Mouse (Mus musculus): ENCODE results near the gene Sema6d. TPM values are rescaled to one million over a fixed set of nuclear protein-coding genes. Genes with fewer than 3 reads are reported as not detected.

The Sema6d gene
- total and polyA plus RNA-seq, 2 experiments from 2014 or later: 22.5 to 65.1 TPM

DNA sequence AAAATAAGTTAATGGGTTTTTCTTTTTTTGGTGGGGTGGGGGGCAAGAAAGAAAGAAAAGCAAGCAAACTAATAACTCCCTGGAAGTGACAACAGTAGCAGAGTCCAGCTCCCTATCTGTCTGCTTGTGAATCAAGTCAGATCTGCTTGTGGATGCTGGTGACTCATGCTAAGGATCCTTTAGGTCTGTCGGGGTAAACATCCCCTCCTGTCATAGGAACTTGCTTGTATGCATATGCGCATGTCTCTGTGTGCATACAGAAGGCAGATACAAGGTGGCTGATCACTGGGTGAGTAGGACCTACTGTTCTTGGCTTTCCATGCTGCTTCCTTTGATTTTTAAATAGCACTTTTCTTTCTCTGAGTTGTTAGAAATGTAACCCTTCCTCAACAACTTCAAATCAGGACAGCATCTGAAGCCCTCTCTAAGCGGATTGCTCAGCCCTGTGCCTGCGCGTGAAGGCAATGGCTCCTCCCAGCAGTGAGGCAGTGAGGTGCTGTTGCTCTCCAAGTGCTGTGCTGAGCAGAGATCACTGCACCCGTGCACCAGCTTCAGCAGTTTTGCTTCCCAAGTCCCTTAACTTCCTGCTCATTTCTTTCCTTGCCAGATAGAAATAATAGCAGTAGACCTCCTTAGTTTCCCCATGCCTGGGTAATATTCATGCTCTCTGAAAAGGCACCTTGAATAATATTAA, 550.9 kb downstream of the Sema6d start:
- Histone ChIP-seq H3K27ac (ENCODE audit: low read depth, low read length) (no peak overlapping the region), H3K4me2 (ENCODE audit: low read depth) (no peak overlapping the region), H3K36me3 (ENCODE audit: insufficient read depth) (no peaks in the 10 kb centered on the region), H3K9ac (no peak overlapping the region), H3K4me1 (ENCODE audit: insufficient read depth) (0 out of 2 replicates have a peak, but pooled peaks cover 4% of the 10 kb centered on the region), H3K9me3 (ENCODE audit: low read length) (no peaks in the 10 kb centered on the region), H3K27me3 (ENCODE audit: insufficient read depth, low read length) (no peaks in the 10 kb centered on the region), H3K4me3 (ENCODE audit: low read depth, low read length) (no peak overlapping the region)
- ATAC-seq: 0 out of 2 replicates have a peak, but pooled peaks have one; percentile 63
- TF ChIP-seq CTCF (IDR thresholded peaks at IDR 0.05; ENCODE audit: low read depth): no peak
- 40% methylated on average over 6 of the region's 6 CpGs for WGBS
- peak; percentile 41 for DNase-seq

DNA sequence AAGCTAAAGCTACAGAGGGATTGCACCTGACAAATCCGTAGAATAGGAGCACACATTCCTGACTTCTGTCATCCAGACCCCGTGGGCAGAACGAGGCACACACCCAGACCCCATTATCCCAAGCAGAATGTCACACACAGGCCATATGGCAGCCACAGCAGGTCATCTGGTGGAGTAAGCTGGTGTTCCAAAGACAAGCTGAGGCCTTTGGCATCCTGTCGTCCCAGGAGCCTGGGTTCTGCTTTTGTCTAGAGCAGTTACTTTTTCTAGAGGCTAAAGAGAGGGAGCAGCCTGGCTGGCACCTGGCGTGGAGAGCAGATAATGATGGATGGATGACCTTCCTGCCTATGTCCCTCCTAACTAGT, 551.4 kb downstream of the Sema6d start:
- H3K4me1 ChIP-seq (ENCODE audit: insufficient read depth): no peaks in the 10 kb centered on the region
- WGBS: 24% methylated on average over 5 of the region's 5 CpGs
- no peaks in the 10 kb centered on the region for H3K9me3 ChIP-seq (ENCODE audit: low read length)
- H3K27ac ChIP-seq (ENCODE audit: low read depth, low read length): no peak overlapping the region
- no peak overlapping the region for H3K9ac ChIP-seq
- no peak overlapping the region for H3K4me2 ChIP-seq (ENCODE audit: low read depth)
- ATAC-seq: peak; percentile 42
- TF ChIP-seq CTCF (IDR thresholded peaks at IDR 0.05; ENCODE audit: low read depth): no peak
- no peak overlapping the region for H3K4me3 ChIP-seq (ENCODE audit: low read depth, low read length)
- DNase-seq: no peak
- no peaks in the 10 kb centered on the region for H3K36me3 ChIP-seq (ENCODE audit: insufficient read depth)
- no peaks in the 10 kb centered on the region for H3K27me3 ChIP-seq (ENCODE audit: insufficient read depth, low read length)

DNA sequence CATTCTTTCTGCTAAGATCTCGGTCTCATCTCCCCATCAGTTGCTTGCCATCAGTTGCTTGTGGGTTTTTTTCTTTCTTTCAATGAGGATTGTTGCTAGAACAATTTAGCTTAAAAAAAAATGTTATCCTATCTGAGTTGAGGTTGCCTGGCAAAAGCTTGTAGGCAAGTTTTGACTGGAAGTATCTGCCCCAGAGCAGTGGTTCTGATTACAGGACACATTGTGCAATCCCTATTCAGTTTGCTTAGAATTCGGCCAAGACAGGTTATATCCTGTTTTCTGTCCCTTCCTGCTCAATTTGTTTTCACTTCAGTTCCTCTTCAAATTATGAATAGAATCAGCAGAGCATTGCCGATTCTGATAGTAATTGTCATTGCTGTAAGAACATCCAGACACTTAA, 552.4 kb downstream of the Sema6d start:
- no peak for TF ChIP-seq CTCF (IDR thresholded peaks at IDR 0.05; ENCODE audit: low read depth)
- Histone ChIP-seq H3K36me3 (ENCODE audit: insufficient read depth) (no peaks in the 10 kb centered on the region), H3K4me2 (ENCODE audit: low read depth) (no peak overlapping the region), H3K4me1 (ENCODE audit: insufficient read depth) (no peaks in the 10 kb centered on the region), H3K27me3 (ENCODE audit: insufficient read depth, low read length) (no peaks in the 10 kb centered on the region), H3K9ac (no peak overlapping the region), H3K4me3 (ENCODE audit: low read depth, low read length) (no peak overlapping the region), H3K27ac (ENCODE audit: low read depth, low read length) (no peak overlapping the region), H3K9me3 (ENCODE audit: low read length) (0 out of 2 replicates have a peak, but pooled peaks cover 2% of the 10 kb centered on the region)
- 53% methylated on average over 3 of the region's 3 CpGs for WGBS
- ATAC-seq (no peak), DNase-seq (no peak)

DNA sequence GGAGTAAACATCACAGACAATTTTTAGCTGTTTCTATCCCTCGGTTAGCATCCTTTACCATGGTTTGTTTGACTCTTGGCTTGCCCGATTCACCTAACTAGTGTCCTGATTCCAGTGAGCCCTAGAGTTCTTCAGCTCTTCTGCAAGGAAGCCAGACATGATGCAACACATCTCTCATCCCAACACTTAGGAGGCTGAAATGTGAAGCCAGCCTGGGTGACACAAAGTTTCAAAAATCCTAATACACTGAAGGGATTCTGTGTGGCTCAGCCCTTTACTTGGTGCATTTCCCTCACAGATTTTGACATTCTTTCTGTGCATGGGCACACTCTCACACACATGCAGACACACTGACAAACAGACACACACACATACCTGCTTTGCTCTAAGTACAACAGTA, 560.8 kb downstream of the Sema6d start:
- no peak for DNase-seq
- Histone ChIP-seq H3K9me3 (ENCODE audit: low read length) (0 out of 2 replicates have a peak, but pooled peaks cover 2% of the 10 kb centered on the region), H3K4me1 (ENCODE audit: insufficient read depth) (no peaks in the 10 kb centered on the region), H3K27ac (ENCODE audit: low read depth, low read length) (no peak overlapping the region), H3K27me3 (ENCODE audit: insufficient read depth, low read length) (no peaks in the 10 kb centered on the region), H3K4me3 (ENCODE audit: low read depth, low read length) (no peak overlapping the region), H3K36me3 (ENCODE audit: insufficient read depth) (no peaks in the 10 kb centered on the region), H3K9ac (no peak overlapping the region), H3K4me2 (ENCODE audit: low read depth) (no peak overlapping the region)
- no peak for ATAC-seq
- TF ChIP-seq CTCF (IDR thresholded peaks at IDR 0.05; ENCODE audit: low read depth): no peak
- WGBS: 90% methylated on average over 2 of the region's 2 CpGs

DNA sequence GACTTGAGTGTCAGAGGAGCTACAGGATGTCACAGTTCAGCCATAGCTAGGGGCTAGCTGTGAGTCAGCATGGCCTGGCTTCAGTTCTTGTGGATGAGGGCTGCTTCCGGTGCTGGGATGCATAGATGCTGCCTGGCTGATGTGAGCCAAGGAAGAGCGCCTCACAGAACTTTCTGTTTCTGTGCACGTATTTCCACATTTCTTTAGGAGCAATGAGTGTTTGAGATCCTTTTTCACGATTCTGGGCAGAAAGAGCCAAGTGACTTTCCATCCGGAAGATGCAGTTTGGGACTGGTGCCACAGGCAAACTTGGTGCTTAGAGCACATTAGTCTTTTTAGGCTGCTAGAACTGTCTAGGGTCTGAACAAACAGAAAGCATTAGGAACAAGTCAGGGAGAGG, 561.4 kb downstream of the Sema6d start:
- TF ChIP-seq CTCF (IDR thresholded peaks at IDR 0.05; ENCODE audit: low read depth): no peak
- DNase-seq: peak; percentile 38
- Histone ChIP-seq H3K27me3 (ENCODE audit: insufficient read depth, low read length) (no peaks in the 10 kb centered on the region), H3K27ac (ENCODE audit: low read depth, low read length) (no peak overlapping the region), H3K4me3 (ENCODE audit: low read depth, low read length) (no peak overlapping the region), H3K4me2 (ENCODE audit: low read depth) (no peak overlapping the region), H3K9ac (no peak overlapping the region), H3K36me3 (ENCODE audit: insufficient read depth) (no peaks in the 10 kb centered on the region), H3K4me1 (ENCODE audit: insufficient read depth) (no peaks in the 10 kb centered on the region), H3K9me3 (ENCODE audit: low read length) (0 out of 2 replicates have a peak, but pooled peaks cover 2% of the 10 kb centered on the region)
- peak; percentile 20; the same call in 1 of the 2 replicates for ATAC-seq
- 52% methylated on average over 5 of the region's 5 CpGs for WGBS

DNA sequence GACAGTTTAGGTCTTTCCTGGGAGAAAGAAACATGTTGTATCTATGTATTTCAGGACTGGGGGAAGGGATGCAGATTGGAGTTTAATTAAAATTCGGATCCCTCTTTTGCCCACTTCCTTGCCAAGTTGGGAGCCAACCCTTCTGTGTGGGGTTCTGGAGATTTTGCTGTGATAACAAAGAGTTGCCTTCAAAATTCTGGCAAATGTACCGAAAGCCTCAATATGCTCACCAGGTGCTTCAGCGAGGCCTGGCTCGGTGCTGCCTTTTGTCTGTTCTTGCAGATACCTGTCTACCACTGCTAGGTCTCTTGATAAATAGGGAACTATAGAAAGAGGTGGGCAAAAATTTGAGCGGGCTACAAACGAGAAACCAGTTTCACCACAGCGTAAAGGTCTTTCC, 563.4 kb downstream of the Sema6d start:
- TF ChIP-seq CTCF (IDR thresholded peaks at IDR 0.05; ENCODE audit: low read depth): no peak
- Histone ChIP-seq H3K4me1 (ENCODE audit: insufficient read depth) (no peaks in the 10 kb centered on the region), H3K27me3 (ENCODE audit: insufficient read depth, low read length) (no peaks in the 10 kb centered on the region), H3K36me3 (ENCODE audit: insufficient read depth) (0 out of 2 replicates have a peak, but pooled peaks cover 8% of the 10 kb centered on the region), H3K4me2 (ENCODE audit: low read depth) (0 out of 2 replicates have a peak overlapping the region, but pooled peaks have one; percentile 4), H3K4me3 (ENCODE audit: low read depth, low read length) (no peak overlapping the region), H3K9ac (no peak overlapping the region), H3K27ac (ENCODE audit: low read depth, low read length) (peak overlapping the region; percentile 36), H3K9me3 (ENCODE audit: low read length) (no peaks in the 10 kb centered on the region)
- ATAC-seq (peak; percentile 43), DNase-seq (peak; percentile 72)
- WGBS: 62% methylated on average over 7 of the region's 7 CpGs

DNA sequence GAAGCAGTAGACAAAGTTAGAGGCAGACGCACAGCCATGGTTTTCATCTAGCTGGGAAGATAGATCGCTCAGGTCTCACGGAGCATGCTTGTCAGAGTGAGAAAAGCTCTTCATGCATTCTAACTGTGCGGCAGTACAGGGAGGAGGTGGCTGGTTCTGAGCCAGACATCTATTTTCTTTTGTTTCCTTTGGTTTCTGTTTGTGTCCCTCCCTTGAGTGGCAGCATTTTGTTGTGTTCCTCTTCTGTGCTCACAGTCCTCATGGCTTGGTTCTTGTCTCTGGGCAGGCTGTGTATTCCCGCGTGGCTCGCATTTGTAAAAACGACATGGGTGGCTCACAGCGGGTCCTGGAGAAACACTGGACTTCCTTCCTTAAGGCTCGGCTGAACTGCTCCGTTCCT, 567.6 kb downstream of the Sema6d start:
- Histone ChIP-seq H3K4me1 (ENCODE audit: insufficient read depth) (no peaks in the 10 kb centered on the region), H3K4me3 (ENCODE audit: low read depth, low read length) (no peak overlapping the region), H3K9ac (no peak overlapping the region), H3K27ac (ENCODE audit: low read depth, low read length) (no peak overlapping the region), H3K9me3 (ENCODE audit: low read length) (no peaks in the 10 kb centered on the region), H3K4me2 (ENCODE audit: low read depth) (no peak overlapping the region), H3K27me3 (ENCODE audit: insufficient read depth, low read length) (no peaks in the 10 kb centered on the region), H3K36me3 (ENCODE audit: insufficient read depth) (peaks cover 37% of the 10 kb centered on the region; the same call in 1 of the 2 replicates)
- no peak for TF ChIP-seq CTCF (IDR thresholded peaks at IDR 0.05; ENCODE audit: low read depth)
- 64% methylated on average over 11 of the region's 11 CpGs for WGBS
- ATAC-seq (peak; percentile 51; the same call in 1 of the 2 replicates), DNase-seq (no peak)

Data from forebrain, postnatal 0 days (tissue).